Mouse (Mus musculus) intestine, postnatal 0 days (tissue): ENCODE results near the gene Sbno2. TPM values are rescaled to one million over a fixed set of nuclear protein-coding genes. Genes with fewer than 3 reads are reported as not detected.

Source experiments
- ATAC-seq: fragments of 200-750 bp; cut with Nextera tagmentation; 2 replicates; pipeline ENCODE4 v1.8.0; 2017; ENCODE audit warnings: mild to moderate bottlenecking, moderate TSS enrichment, moderate library complexity
- H3K27ac ChIP-seq: fragments of 300-500 bp; sonication (generic); 2 replicates; pipeline ENCODE4 v1.5.1; 2014; ENCODE audit warnings: mild to moderate bottlenecking, low read depth, low read length, moderate library complexity
- H3K27me3 ChIP-seq: fragments of 300-500 bp; sonication (generic); replicated peaks from 2 replicates; pipeline ENCODE4 v1.6.1; 2014; ENCODE audit warnings: low read length, mixed read lengths; ENCODE audit not compliant: control insufficient read depth, insufficient read depth
- H3K36me3 ChIP-seq: fragments of 300-500 bp; sonication (generic); 2 replicates; pipeline ENCODE4 v1.6.1; 2014; ENCODE audit warnings: mild to moderate bottlenecking, moderate library complexity; ENCODE audit not compliant: control insufficient read depth, insufficient read depth
- H3K4me1 ChIP-seq: fragments of 300-500 bp; sonication (generic); replicated peaks from 2 replicates; pipeline ENCODE4 v1.6.1; 2014; ENCODE audit warnings: antibody characterized with exemption, low read length, mixed read lengths; ENCODE audit not compliant: control insufficient read depth, insufficient read depth
- H3K4me2 ChIP-seq: fragments of 300-500 bp; sonication (generic); replicated peaks from 2 replicates; pipeline ENCODE4 v1.6.1; 2014; ENCODE audit warnings: low read depth, mild to moderate bottlenecking, moderate library complexity
- H3K4me3 ChIP-seq: fragments of 300-500 bp; sonication (generic); 2 replicates; pipeline ENCODE4 v1.5.1; 2014; ENCODE audit warnings: low read depth, low read length
- H3K9ac ChIP-seq: fragments of 300-500 bp; sonication (generic); 2 replicates; pipeline ENCODE4 v1.6.1; 2014; ENCODE audit warnings: mild to moderate bottlenecking, low read depth, low read length
- H3K9me3 ChIP-seq: fragments of 300-500 bp; sonication (generic); 2 replicates; pipeline ENCODE4 v1.6.1; 2016; ENCODE audit warnings: mixed run types; ENCODE audit not compliant: control insufficient read depth
- CTCF ChIP-seq: sonication (generic); IDR thresholded peaks from 2 replicates; pipeline ENCODE4 v1.5.1; 2016; ENCODE audit warnings: low read depth, mild to moderate bottlenecking, control low read depth, antibody characterized with exemption, moderate library complexity
- WGBS: fragments of 180-500 bp; shearing (Covaris S2); extraction: QIAGEN DNeasy Blood & Tissue Kit; methylation state at CpG from one replicate; pipeline ENCODE4 v1.1.7; 2014; 5-methylcytosine and 5-hydroxymethylcytosine counted together
- polyA plus RNA-seq: library from polyadenylated mRNA; unstranded; fragments of >200 nt; fragmentation: Nextera tagmentation; extraction: Ambion mirVana; gene quantifications from 2 replicates; pipeline ENCODE4 v1.2.1, GENCODE M21; 2015

Gene Sbno2
- polyA plus RNA-seq, 1 experiment from 2014 or later, result 9.8 TPM

GRCm38 (mm10) chr10:80117736-80118135 lies 12.4 kb upstream of the Sbno2 start:
- no peaks in the 10 kb centered on the region for H3K27me3 ChIP-seq
- H3K36me3 ChIP-seq, result peaks cover 19% of the 10 kb centered on the region
- H3K9ac ChIP-seq, result no peak overlapping the region
- H3K4me3 ChIP-seq, result peak overlapping the region; percentile 90
- H3K4me2 ChIP-seq, result peak overlapping the region; percentile 87
- 18% methylated on average over 1 of the region's 1 CpGs for WGBS
- no peaks in the 10 kb centered on the region for H3K9me3 ChIP-seq
- peak overlapping the region; percentile 41; the same call in 1 of the 2 replicates for H3K27ac ChIP-seq
- no peak for TF ChIP-seq CTCF
- no peaks in the 10 kb centered on the region; the same call in 1 of the 2 replicates for H3K4me1 ChIP-seq
- ATAC-seq, result no peak

- Histone ChIP-seq H3K36me3 (peaks cover 18% of the 10 kb centered on the region), H3K4me1 (no peaks in the 10 kb centered on the region; the same call in 1 of the 2 replicates), H3K27ac (peak overlapping the region; percentile 41; the same call in 1 of the 2 replicates), H3K27me3 (no peaks in the 10 kb centered on the region), H3K4me3 (peak overlapping the region; percentile 90), H3K9ac (peak overlapping the region; percentile 82), H3K9me3 (no peaks in the 10 kb centered on the region), H3K4me2 (peak overlapping the region; percentile 87)
- WGBS, result 1% methylated on average over 30 of the region's 30 CpGs
- no peak for ATAC-seq
- TF ChIP-seq CTCF, result peak; percentile 42
Observed at GRCm38 (mm10) chr10:80116927-80117691, 11.7 kb upstream of the Sbno2 start.

DNA sequence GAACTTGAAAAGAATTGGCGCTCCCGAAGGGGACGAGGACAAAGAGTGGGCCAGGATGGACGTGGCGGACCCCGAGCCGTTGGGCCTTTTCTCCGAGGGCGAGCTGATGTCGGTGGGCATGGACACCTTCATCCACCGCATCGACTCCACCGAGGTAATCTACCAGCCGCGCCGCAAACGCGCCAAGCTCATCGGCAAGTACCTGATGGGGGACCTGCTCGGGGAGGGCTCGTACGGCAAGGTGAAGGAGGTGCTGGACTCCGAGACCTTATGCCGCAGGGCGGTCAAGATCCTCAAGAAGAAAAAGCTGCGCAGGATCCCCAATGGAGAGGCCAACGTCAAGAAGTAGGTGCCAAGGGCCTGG lies 11.2 kb upstream of the Sbno2 start:
- no peaks in the 10 kb centered on the region for H3K27me3 ChIP-seq
- H3K4me2 ChIP-seq, result peak overlapping the region; percentile 87
- under 1% methylated on average over 27 of the region's 27 CpGs for WGBS
- no peaks in the 10 kb centered on the region; the same call in 1 of the 2 replicates for H3K4me1 ChIP-seq
- no peaks in the 10 kb centered on the region for H3K9me3 ChIP-seq
- H3K27ac ChIP-seq, result peak overlapping the region; percentile 41; the same call in 1 of the 2 replicates
- peak overlapping the region; percentile 82 for H3K9ac ChIP-seq
- no peak for TF ChIP-seq CTCF
- ATAC-seq, result no peak
- peaks cover 12% of the 10 kb centered on the region for H3K36me3 ChIP-seq
- peak overlapping the region; percentile 90 for H3K4me3 ChIP-seq

GRCm38 (mm10) chr10:80115944-80116335 lies 10.6 kb upstream of the Sbno2 start:
- WGBS, result under 1% methylated on average over 57 of the region's 63 CpGs
- no peak for ATAC-seq
- H3K27ac ChIP-seq, result peak overlapping the region; percentile 68
- H3K4me2 ChIP-seq, result peak overlapping the region; percentile 87
- peak overlapping the region; percentile 82 for H3K9ac ChIP-seq
- H3K9me3 ChIP-seq, result no peaks in the 10 kb centered on the region
- no peaks in the 10 kb centered on the region; the same call in 1 of the 2 replicates for H3K4me1 ChIP-seq
- TF ChIP-seq CTCF, result no peak
- H3K27me3 ChIP-seq, result no peaks in the 10 kb centered on the region
- peak overlapping the region; percentile 90 for H3K4me3 ChIP-seq
- H3K36me3 ChIP-seq, result peaks cover 10% of the 10 kb centered on the region; the same call in 1 of the 2 replicates

- Histone ChIP-seq H3K4me3 (peak within 1 kb of the TSS; percentile 90), H3K4me1 (no peaks in the 10 kb centered on the region; the same call in 1 of the 2 replicates), H3K36me3 (peaks cover 9% of the 10 kb centered on the region; the same call in 1 of the 2 replicates), H3K27me3 (no peaks in the 10 kb centered on the region), H3K4me2 (peak within 1 kb of the TSS; percentile 87), H3K9ac (peak within 1 kb of the TSS; percentile 82), H3K27ac (peak within 1 kb of the TSS; percentile 91), H3K9me3 (no peaks in the 10 kb centered on the region)
- peak; percentile 55 for TF ChIP-seq CTCF
- ATAC-seq, result peak; percentile 99
- under 1% methylated on average over 70 of the region's 70 CpGs for WGBS
Observed at GRCm38 (mm10) chr10:80115290-80115943, 10.0 kb upstream of the Sbno2 start, which contains the start of gene Stk11. TSS of gene Stk11 (plus strand) at chr10:80115803.
